Mouse (Mus musculus): ENCODE results near the gene Hs3st1.
"Not testable (repeated sequence)": the region's sequence is repeated elsewhere in the genome, so short reads cannot be mapped to it uniquely, and the experiment has no call there.

Gene Hs3st1

GRCm38 (mm10) chr5:39755375-39755774, at the start of gene Hs3st1:
Hs3st1 (minus strand) TSS chr5:39755475.
- not testable (repeated sequence) for DNase-seq

- no peak for DNase-seq
These were observed 49.4 kb upstream of the Hs3st1 start for GRCm38 (mm10) chr5:39804663-39805062.

- DNase-seq = no peak
These were observed 48.7 kb upstream of the Hs3st1 start for GRCm38 (mm10) chr5:39803941-39804340.

- no peak for DNase-seq
These were observed 48.2 kb upstream of the Hs3st1 start for GRCm38 (mm10) chr5:39803457-39803856.

DNA sequence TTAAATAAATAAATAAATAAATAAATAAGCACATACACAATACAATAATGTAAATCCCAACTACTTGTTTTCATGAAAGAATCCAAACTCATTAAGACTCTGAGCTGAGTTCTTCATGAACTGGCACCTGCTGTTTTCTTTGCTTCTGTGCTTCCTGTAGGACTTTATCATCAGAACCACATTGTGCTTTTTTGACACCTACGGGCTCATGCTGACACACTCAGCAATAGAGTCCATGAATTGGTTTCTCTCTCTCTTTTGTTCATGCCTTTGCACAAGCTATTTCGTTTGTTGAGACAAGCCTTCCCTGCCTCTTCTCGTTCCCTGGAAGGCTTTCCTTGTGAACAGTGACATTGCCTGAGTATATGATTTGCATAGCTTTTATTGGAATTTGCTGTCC, 46.8 kb upstream of the Hs3st1 start:
- DNase-seq = no peak

DNA sequence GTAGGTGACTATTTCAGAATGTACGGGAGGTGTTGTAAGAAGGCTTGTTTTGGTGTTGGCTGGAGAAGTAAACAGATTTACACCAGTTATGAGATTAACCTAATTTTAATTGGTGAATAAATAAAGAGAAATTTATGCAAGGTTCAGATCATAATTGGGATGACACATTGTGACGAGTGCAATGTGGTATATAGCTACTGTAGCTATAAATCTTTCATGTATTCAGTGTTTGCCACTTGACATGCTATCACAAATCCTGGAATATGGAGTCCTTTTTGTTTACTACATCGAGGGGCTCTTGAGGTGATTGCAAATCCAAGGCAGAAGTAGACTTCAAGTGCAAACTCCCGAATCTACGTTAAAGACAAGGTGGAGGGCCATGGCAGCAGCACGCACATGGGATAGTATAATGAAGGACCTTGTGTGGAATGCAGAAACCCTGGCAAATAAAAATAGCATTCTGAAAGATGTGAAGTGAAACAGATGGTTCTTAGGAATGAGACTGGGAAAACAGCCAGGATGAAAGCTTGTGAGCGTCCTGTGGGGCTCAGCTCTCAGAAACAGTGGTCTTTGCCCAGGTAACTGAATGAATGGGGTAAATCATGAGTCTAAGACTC, 21.9 kb upstream of the Hs3st1 start:
- peak; percentile 81 for DNase-seq

GRCm38 (mm10) chr5:39771680-39772348, 16.5 kb upstream of the Hs3st1 start:
- DNase-seq = no peak

DNA sequence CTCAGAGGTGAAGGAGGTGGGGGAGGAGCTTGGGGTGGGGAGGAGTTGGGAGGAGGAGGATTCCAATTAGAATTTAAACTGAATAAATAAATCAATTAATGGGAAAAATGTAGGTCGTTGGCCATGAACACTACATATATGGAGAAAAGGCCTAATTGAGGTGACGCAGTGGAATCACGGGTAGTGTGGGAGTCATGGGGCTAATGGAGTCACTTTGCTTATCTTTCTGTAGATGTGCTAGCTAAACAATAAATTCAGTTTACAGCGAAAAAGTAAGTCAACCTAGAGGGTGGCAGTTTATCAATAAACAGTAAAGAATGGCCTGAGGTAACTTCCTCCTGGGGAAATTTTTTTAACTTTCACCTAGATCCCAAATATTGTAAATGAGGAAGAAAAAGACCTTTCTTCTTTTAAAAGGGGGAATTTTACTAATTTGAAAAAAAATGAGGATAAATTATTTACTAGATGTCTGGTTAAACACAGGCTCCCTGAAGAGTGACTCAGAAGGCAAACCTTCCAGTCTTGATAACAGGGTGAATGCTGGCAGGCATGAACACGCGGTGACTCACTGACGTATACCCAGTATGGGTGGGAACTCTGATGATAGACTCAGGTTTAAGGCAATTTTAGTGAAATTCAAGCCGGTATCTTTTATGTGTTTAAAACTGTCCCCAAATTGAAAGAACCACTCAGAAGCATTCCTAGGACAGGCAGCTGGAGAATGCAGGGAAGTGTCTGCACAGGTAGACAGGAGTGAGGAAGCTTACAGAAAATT, 6.6 kb upstream of the Hs3st1 start:
- DNase-seq = no peak

DNA sequence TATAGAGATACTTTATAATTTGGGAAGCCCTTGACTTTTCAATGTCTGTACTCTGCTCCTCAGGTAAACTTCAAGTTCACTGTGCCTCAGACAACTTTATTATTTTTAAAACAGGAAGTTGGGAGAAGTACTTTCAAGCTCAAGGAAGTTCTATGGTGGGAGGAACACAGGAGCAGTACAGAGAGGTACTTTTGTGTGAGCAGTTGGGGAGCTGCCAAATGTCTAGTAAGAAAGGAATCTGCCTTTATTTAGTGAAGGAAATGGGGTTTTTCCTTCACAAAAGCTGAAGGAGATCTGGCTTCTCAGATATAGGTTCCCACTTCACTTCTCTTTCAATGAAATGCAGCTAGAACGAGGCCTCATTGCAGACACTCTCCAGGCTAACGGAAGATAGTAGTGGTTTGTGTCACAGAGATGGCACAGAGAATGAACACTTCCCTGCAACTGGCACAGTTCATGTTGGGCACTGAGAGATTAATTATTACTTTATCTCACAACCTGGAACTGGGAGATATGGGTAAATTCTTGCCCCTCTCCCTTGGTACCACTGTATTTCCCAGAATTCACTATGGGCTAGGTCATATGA, 3.7 kb upstream of the Hs3st1 start:
- DNase-seq = no peak

GRCm38 (mm10) chr5:39736843-39737242, 18.4 kb downstream of the Hs3st1 start:
- no peak for DNase-seq

- no peak for DNase-seq
These were observed 21.4 kb downstream of the Hs3st1 start for GRCm38 (mm10) chr5:39733750-39734443.

DNA sequence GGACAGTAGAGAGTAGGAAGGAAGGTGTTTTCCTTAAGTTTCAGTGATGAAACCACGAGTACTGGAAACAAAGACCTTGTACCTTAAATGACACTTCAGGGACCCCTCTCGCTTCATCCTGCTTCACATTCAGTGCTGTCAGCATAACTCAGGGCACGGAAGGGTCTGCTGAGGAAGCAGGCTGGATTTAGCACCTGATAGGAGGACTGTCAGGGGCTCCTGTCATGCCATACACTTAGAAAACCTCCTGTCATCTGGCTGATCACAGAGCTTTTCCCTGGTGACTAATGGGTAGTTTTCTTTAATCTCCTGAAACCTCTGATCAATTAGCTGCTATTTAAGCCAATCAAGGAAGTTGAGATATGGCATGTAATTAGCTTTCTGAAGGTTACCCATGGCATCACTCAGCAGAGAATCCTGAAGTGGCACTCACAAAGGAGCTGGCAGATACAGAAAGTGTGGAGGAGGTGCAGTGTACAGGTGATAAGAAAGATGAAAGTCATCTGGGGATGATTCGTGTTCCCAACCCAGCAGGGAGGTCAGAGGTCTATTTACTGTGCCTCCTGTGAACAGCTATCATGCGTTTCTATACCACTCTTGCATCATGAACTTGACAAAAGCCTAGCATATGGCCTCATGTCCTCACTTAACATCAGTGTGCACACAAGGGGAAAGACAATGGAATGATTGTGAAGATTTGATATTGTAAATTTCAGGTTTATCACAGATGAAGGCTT, 22.1 kb downstream of the Hs3st1 start:
- DNase-seq = no peak

GRCm38 (mm10) chr5:39715694-39716550, 39.4 kb downstream of the Hs3st1 start:
- DNase-seq = no peak

- no peak for DNase-seq
These were observed 40.1 kb downstream of the Hs3st1 start for GRCm38 (mm10) chr5:39715193-39715592.

DNA sequence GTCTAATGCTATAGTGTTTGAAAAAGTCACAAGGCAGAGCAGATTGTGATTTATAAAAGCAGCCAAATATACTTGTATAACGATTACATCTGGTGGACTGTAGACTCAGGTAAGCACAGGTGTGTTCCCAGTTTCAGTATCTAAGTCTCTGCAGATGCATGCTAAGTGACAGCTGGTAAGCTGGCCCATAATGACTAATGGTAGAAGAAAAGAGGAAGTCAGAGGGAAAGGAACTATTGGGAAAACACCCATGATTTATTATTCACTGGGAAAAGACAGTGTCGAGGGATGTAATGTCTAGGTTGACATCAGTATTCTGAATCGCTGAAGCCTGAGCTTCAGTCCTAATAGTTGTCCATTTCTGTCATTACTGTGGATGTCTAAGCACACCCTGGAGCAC, 49.7 kb downstream of the Hs3st1 start:
- no peak for DNase-seq

- no peak for DNase-seq
These were observed 94.4 kb downstream of the Hs3st1 start for GRCm38 (mm10) chr5:39660826-39661225.

DNA sequence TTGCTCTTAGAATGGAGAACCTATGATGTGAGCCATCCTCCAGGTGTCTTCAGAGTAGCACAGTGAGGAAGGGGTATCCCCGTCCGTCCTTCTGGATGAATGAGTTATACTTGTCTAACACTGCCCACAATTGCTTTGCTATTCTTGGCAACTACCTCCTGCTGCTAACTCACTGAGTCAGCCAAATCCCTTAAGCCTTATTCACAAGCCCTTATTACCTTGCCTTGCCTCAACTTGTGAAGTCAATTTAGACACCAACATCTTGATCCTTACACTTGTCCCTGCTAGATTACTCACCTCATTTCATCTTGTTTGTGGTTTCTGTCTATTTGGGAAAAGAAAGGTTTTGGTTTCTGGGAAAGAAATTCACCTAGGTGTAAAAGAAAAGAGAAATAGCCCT, 95.9 kb downstream of the Hs3st1 start:
- DNase-seq = no peak

GRCm38 (mm10) chr5:39644827-39645380, 110.4 kb downstream of the Hs3st1 start:
- no peak for DNase-seq

GRCm38 (mm10) chr5:39643924-39644826, 111.1 kb downstream of the Hs3st1 start:
- DNase-seq = peak; percentile 97
